Mouse (Mus musculus) embryo, embryonic 10 days (tissue): Measurements from ENCODE around the gene Sult4a1.
"Not testable (repeated sequence)": the region's sequence is repeated elsewhere in the genome, so short reads cannot be mapped to it uniquely, and the experiment has no call there.

Experiments used
- DNase-seq: peaks from one replicate; pipeline ENCODE4 v3.0.0-alpha.2; 2015; ENCODE audit warnings: low spot score

The Sult4a1 gene

DNA sequence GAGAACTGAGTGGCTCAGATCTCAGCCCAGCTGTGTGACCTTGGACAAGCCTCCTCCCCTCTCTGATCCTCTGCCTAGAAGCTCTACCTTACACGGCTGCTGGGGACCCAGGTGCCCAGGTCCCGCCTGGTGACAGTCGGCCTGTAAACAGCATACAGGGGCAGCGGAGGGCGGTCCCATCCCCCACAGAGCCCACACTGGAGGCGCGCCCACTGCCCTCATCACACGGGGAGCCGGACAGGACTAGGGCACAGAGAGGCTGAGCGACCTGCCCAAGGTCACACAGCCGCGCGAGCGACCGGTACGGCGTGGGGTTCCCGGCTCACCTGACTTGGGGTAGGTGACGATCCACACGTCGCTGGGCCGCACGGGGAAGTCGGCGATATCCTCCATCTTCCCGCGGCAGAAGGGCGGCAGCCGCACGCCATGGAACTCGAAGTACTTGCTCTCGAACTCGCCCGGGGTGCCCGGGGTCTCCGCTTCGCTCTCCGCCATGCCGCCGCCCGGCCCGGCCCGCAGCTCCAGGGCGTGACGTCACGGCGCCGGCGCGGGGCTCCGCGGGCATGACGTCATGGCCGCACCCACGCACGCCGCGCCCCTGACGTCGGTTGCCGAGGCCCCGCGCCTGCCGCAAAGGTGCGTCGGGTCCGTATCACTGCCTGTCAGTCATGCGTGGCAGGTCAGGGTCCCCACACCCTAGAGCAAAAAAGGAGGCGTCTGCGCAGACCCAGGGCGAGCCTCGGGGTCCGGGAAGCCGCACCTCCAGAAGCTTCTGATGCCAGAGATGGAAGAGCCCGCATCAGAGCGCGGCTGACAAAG lies at the start of gene Sult4a1:
Gene Sult4a1 (minus strand): TSS at position 650 of the 819 bp plus-strand sequence.
- DNase-seq = peak; percentile 17

DNA sequence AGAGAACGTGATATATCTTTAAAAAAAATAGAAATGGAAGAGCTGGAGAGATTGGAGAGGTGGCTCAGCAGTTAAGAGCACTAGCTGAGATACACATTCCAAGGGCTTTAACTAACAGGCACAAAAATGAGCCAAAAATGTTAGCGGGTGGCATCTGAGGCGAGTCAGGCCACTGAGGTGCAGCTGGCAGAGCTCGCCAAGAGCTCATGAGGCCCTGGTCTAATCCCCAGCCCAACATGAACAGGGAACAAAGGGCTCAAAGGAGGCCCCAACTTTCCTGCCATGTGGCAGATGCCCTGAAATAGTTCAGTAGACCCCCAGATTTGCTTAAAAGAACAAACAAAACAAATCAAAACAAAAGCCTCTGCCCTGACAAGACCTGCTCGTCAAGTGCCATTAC lies 35.4 kb upstream of the Sult4a1 start:
- DNase-seq = no peak

DNA sequence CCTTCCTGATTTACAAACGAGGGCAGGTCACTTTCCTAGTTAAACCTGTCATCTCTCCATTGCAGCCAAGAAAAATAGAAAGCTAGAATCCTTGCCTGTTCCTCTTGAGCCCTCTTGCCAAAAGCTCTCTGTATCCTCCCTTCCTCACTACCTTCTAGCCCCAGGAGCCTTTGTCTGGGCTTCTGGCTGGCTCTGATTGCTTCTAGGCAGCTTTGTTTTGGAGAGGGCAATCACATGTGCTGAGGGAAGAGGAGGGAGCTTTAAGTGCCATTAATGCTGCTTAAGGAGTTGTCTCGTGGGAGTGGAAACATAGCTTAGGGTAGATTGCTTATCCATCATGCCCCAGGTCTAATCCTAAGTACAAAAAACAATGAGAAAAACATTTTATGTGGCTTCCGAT lies 34.6 kb upstream of the Sult4a1 start:
- no peak for DNase-seq

DNA sequence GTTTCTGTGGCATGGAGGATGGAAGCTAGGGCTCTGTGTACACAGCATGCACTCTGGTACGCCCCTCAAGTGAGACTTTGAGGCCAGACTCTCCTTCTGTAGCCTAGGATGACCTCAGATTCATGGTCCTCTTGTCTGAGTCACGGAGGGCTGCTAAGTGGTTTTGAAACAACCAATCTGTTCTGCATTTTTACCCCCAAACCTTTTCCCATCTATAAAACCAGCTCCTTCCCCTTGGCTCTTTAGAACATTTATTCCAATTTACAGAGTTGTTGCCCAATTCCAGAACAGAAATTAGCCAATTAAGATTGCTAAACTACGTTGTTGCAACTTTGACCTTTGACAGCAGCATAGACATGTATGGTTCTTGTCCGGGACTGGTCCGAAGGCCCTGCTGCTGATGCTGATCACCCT lies 34.0 kb upstream of the Sult4a1 start:
- DNase-seq = no peak

DNA sequence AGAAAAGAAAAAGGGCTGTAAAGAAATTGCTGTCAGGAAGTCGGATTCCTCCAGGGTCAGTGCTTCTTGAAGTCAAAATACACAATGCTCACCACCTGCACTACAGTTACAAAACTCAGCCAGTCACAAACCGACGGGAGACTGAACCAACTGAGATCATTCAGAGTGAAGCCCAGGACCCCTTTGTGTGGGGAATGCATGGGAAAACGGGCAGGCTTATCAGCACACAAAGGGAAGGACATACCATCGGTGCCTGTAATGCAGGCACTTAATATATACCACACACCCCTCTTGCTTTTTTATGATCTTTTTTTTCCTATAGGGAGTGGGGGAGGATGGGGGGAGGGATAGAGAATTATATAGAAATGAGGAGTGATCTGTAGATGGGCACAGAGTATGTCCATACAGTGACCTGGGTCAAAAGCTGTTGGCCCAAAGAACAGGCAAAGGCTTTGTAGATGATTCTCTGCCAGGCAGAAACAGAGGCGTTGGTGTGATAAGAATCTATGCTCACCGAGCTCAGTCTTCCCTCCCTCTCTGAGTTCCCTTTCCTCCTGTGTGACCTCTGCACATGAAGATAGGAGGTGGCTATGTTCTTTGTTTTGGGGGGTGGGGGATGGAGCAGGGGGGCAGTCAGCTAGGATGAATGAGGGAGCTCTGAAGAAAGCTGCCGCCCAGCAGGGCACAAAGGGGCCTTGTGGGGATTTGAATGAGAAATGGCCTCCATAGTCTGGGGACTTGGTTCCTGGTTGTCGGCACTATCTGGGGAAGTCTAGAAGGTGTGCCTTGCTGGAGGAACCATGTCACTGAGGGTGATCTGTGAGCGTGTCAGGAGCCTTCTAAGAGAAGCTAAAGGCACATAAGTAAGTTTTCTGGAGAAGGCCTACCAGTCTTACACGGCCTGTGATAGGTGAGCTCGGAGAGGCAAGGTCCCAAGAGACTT lies 31.2 kb upstream of the Sult4a1 start:
- DNase-seq = peak; percentile 48

DNA sequence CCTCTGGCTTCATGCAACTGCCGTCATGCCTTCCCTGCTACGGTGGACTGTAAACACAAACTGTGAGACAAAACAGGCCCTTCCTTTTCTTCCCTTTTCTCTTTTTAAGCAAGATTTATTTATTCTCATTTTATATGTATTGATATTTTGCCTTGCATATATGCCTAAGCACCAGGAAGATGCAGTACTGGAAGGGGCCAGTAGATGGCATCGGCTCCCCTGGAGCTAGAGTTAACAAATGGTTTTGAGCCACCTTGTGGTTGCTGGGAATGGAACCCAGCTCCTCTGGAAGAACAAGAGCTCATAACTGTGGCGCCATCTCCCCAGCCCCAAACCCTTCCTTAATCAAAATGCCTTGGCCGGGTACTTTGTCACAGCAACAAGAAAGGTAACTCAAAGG lies 29.9 kb upstream of the Sult4a1 start:
- peak; percentile 63 for DNase-seq

DNA sequence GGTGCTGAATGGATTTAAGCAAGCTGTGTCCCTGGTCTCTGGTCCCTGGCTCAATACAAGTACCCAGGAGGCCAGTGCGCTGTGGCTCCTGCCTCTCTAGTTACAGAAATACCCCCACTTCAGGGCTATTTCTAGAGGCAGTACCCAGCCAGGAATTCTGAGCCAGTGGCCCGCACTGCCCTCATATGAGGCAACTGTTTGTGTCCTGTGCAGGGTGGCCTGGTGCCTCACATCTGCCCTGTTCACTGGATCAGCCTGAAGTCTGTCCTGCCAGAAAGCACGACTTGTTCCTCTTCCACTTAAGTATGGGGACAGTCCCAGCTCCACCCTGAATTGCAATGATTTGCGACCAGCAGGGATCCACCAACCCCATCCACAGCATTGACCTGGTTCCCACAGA lies 27.9 kb upstream of the Sult4a1 start:
- no peak for DNase-seq

DNA sequence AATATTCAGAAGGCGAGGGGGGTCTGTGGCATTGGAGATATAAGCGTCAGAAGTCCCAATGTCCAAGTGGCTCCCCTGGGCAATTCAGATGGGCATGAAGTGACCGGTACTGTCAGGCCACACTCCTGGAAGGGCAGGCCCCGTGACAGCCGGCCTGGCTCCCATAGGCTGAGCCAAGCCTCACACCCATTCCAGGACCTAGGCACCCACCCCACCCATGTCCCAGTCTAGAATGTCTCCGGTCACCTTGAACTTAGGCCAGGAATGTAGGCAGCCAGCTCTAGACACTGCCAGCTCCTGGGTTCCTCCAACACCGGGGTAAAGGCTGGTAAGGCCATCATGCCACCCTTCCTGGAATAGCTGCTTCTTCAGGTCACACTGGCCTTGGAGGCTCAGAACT lies 26.4 kb upstream of the Sult4a1 start:
- DNase-seq = no peak

DNA sequence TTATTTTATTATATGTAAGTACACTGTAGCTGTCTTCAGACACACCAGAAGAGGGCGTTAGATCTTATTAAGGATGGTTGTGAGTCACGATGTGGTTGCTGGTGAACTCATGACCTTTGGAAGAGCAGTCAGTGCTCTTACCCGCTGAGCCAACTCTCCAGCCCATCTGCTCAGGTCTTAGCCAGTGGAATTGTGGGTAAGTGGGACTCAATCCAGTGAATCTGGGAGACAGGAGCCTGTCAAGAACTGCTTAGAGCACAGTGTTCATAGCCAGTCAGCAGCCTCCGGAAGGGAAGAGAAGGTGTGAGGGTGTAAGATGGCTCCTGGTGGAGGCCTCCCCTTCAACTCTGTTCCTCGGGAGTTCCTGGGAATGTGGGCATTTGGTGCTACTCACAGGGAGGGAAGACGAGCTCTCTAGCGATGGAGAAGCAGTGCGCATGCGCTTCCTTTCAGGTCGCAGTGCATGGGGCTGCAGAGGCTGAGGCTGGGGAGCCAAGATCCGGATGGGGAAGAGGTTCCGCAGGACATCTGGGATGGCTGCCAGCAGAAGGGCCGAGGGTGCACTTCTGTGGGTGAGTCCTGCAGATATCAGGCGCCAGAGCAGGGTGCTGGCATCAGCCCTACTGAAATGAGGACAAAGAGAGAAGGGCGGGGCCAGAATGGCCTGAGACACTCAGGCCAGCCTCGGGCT lies 25.7 kb upstream of the Sult4a1 start:
- no peak for DNase-seq

DNA sequence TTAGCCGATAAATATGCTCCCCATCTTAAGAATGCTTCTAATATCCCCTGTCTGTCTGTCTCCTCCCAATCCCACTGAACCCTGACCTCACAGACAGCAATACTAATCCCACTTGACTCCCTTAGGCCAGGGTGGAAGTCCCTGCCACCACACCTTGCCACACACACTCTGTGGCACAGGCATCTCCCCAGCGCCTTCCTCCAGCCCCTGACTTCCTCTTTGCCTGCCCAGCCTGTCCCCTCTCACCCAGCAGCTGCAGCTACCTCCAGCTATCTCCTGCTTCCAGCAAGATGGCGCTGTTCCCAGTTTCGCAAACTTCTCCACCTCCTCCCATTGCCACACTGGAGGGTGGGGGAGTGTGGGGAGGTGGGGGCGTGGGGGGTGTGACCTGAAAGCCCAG lies 21.3 kb upstream of the Sult4a1 start:
- no peak for DNase-seq

DNA sequence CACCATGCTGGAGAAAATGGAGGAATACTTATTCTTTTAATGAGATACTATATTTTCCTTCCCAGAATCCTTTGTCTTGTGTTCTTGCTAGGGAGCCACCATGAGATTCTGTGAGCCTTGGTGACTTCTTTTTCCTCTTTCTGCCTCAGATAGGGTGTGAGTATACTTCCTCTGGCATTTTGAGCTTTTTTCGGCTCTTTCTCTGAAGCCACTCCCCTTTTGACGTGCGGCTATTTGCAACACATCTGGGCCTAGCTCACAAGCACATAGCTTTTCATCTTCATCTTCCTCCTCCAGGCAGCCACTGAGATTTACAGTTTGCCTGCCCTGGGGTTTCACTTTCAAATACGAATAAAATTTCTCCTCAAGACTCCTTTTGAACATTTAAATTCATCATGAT lies 20.9 kb upstream of the Sult4a1 start:
- no peak for DNase-seq

DNA sequence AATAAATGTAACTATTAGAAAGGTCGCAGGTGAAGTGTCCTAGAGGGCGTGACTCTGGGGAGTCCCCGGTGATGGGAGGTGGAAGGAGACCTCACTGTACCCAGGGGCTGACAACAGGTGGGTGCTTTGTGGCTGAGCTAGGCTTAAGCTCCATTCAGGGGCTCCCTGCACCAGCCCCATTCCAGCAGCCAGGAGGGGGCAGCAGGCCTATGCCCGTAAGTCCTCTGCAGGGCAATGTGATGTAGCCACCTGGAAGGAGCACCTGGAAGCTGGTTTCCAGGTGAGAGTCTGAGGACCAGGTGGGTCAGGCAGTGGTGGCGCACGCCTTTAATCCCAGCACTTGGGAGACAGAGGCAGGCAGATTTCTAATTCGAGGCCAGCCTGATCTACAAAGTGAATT lies 18.5 kb upstream of the Sult4a1 start:
- no peak for DNase-seq

DNA sequence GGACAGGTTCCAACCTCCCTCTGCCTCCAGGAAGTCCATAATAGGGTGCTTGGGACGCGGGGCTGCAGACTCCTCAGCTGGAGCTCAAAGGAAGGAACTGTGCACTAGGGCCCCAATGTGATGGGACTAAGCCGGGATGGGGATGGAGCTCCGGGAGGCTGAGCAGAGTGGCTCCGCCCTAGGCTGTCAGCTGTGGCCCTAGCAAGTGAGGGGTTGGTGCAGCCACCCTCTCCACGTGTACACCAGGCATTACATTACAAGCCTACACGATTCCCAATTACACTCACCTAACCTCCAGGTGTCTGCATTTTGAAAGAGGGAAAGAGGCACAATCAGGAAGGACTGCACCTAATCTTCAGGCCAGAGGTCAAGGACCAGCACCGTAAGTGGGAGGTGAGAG lies 17.5 kb upstream of the Sult4a1 start, which contains the start of gene Pnpla5:
Gene Pnpla5 (minus strand): TSS at position 101 of the 400 bp plus-strand sequence.
- no peak for DNase-seq

DNA sequence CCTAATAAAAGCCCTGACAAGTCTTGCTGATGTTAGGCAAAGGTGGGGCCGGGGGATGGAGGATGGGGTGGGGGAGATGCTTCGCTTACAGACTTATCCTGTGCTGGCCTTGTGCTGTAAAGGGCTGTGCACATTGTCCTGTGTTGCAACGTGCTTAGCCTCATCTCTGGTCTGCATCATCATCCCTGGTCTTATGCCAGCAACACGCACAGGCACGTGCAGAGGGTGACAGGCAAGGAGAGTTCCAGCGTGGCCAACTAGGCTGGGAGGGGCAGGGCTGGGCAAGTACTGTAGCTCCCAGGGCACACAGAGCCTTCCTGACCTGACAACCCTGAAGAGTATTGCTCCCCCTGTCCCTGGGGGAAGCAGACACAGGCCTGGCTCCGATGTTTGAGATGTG lies 15.5 kb upstream of the Sult4a1 start:
- DNase-seq = no peak

DNA sequence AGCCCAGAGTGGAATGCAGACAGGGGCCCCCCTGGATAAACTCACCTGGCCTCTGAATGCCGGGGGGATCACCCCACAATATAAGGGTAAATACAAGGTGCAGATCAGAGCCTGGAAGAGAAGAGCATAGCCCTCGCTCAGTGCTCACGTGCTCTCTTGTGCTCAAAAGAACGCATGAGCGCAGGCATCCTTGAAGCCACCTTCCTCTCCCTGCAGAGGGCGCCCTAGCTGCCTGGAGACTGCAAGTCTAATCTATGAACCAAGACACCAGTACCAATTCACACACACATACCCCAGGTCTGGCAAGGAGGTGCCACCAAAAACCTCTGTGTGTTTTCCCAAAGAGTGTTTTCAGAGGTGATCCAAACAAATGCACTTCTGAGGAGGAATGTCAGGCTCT lies 15.1 kb upstream of the Sult4a1 start:
- peak; percentile 76 for DNase-seq

DNA sequence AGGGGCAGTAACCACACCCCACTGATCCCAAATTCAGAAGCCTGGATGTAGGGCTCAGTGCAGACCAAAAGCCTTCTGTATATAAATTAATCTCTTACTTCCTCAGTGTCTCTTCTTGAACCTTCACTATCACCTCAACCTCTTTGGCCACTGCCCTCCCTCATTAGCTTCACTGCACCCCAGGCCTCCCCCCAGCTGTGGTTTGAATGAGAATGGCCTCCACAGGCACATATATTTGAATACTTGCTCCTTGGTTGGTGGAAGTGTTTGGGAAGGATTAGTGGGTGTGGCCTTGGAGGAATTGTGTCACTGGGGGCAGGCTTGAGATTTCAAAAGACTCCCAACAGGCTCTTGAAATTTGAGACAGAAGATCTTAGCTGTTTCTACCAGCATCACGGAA lies 10.9 kb upstream of the Sult4a1 start:
- DNase-seq = no peak

DNA sequence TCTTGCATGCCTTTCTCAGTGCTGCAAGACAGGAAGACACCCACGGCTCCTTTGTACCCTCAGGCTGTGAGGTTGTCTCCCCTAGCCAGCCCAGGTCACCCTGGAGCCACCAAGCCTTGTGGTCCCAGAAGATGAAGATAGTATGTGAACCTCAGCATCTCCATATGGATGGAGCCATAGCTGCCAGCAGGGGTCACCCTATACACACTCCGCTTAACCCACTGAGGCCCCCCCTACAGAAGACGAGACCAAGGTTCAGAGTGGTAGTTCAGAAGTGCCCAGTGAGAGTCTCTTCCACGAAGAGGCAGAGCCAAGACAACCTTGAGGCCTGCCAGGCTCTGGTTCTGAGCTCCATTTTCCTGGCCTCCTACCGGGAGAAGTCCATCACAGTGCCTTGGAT lies 10.2 kb upstream of the Sult4a1 start:
- peak; percentile 31 for DNase-seq

DNA sequence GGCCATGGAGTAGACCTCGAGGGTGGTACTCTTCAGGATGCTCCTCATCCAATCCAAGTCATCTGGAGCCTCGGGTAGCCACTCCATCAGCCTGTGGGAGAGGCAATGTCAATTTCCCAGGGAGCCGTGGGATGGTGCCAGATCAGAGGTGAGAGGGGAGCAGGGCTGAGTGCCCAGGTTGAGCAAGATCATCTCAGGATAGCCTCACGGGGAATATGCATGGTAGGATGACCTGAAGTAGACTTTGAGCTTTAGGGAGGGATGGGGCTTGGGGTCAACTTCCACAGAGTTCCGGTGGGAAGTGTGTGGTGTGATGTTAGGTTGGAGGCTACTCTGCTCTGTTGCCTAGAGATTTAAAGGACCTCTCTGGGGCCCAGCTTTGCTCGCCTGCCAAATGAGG lies 8.3 kb upstream of the Sult4a1 start:
- DNase-seq = no peak

DNA sequence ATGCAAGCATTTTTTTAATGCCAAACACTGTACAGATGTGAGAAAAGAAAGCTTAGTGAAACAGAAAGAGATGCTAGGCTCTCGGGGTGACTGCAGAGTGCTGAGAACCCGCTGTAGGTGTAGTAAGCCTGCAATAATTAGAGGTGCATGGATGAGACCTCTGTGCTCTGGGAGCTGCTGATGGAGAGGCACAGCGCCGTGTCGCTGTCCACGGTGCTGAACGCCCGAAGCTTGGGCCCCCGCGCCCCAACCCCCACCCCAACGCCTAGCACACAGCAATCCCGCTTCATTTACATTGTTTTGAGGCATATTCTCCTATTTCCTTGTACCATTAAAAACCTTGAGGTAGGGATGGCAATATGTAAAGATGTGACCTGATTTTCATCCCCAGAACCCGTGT lies 3.3 kb upstream of the Sult4a1 start:
- DNase-seq = peak; percentile 71

DNA sequence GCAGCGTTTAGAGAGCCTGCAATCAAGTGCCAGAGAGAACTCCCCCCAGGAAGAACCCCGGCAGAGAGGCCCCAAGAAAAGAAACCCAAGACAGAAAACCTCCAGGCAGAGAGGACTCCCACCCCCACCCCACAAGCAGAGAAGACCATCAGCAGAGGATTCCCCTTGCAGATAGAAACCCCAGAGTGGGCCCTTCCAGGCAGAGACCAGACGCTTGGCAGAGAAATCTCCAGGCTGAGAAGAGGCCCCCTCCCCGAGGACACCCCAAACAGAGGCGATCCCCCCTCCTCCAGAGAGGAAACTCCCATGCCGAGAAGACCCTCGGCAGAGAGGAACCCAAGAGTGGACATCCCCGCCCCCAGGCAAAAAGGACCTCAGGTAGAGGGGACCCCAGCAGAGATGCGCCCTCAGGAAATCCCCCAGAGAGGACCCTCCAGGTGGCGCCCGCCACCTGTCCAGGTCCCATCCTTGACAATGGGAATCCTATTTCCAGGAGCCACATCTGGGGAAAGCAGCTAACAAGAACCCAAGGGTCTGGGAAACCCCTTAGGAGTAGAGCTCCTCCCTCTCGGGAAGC lies 458 bp upstream of the Sult4a1 start:
- DNase-seq = no peak

DNA sequence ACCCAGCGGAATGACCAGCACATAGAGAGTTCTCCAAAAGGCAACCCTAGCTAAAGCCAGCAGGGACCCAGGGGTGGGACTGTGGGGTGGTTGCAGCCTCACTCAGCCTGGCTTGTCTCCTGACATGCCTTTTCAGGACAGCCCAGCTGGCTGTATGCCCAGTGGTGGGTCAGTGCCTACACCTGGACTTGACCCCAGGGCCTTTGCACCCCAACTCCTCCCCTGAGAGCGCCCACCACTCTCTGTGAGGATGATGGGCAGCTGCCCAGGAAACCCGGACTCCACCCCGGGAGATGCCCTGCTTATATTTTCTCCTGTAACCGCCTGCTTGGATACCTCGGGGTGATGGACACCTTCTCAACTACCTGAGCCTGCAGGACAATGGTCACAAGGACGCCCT lies 928 bp downstream of the Sult4a1 start:
- DNase-seq = no peak

DNA sequence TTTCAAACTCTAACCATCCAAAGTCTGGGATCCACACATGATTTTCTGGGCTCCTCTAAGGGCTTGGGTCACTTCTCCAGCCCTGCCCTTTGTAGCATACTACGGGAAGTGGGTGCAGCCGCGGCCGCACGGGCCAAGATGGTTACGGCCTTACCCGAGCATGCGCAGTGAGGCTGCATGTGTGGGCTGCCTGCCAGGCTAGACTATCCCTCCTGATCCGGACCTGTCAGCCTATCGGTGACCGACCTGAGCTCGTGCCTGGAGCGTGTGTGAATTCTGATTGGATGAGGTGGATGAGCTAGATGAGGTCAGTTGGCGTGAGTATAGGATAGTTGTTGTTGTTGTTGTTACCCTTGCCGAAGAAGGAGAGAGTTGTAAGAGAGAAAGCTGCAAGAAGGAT lies 8.0 kb downstream of the Sult4a1 start:
- not testable (repeated sequence) for DNase-seq
